Mouse (Mus musculus): ENCODE data around the gene Slc13a5. TPM values are rescaled to one million over a fixed set of nuclear protein-coding genes. Genes with fewer than 3 reads are reported as not detected.

Gene Slc13a5
- polyA plus RNA-seq, 1 experiment: 0.16 TPM

DNA sequence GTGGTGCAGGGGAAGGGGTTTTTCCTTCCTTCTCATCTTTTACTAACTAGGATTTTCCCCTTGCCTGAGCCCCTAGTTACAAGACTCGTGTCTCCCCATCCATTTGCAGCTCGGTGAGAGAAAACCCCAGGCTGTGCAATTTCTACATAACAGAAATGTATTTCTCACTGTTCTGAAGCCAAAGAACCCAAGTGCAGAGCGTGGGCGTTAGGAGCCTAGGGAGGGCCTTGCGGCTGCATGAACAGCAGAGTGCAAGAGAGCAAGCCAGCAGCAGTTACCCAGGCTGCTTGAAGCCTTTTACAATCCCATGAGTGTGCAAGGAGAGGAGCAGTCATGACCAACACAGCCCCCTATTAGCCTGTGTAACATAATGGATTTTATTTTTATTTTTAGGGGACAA is 40.4 kb upstream of the Slc13a5 start:
- Histone ChIP-seq H3K27me3 (ENCODE audit: control insufficient read depth, insufficient read depth, insufficient read length) (no peaks in the 10 kb centered on the region), H3K36me3 (ENCODE audit: control insufficient read depth, insufficient read depth) (no peaks in the 10 kb centered on the region), H3K4me3 (ENCODE audit: insufficient read depth, poor library complexity, severe bottlenecking) (no peak overlapping the region), H3ac (ENCODE audit: control insufficient read depth, insufficient read length, low read depth) (no peak overlapping the region), H3K79me2 (ENCODE audit: control insufficient read depth, insufficient read depth) (no peaks in the 10 kb centered on the region), H3K79me3 (ENCODE audit: low read depth) (no peaks in the 10 kb centered on the region)
- no peak for TF ChIP-seq MAX (IDR thresholded peaks at IDR 0.05)
- no peak for TF ChIP-seq USF1 (IDR thresholded peaks at IDR 0.05; ENCODE audit: low read depth)
- TF ChIP-seq CEBPB (IDR thresholded peaks at IDR 0.05; ENCODE audit: low read depth): no peak
- no peak for TF ChIP-seq FOSL1 (IDR thresholded peaks at IDR 0.05; ENCODE audit: insufficient read depth, low read length, poor library complexity, severe bottlenecking)
- no peak for TF ChIP-seq MYOD1 (IDR thresholded peaks at IDR 0.05; ENCODE audit: control insufficient read depth, insufficient read length, low read depth)
- TF ChIP-seq CTCF (IDR thresholded peaks at IDR 0.05; ENCODE audit: control insufficient read depth, insufficient read depth, insufficient read length): no peak
- TF ChIP-seq MYOG (IDR thresholded peaks at IDR 0.05; ENCODE audit: control insufficient read depth, extremely low read depth, insufficient read length): no peak

DNA sequence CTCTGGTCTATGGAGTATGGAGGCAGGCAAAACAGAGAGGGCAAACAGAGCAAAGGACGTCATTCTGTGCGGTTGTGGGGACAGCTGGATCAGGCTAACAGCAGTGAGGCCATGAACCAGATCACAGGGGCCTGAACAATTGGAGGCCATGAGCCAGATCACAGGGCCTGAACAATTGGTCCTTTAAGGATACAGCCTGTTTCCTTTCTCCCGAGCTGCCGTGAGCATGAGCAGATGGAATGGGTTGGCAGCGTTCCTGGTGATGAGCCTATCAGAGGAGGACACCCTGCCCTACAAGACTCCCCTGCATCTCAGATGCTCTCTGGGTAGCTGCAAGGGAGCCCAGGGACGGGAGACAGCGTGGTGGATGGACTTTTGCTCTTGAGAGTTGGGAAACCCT is 35.2 kb upstream of the Slc13a5 start:
- no peaks in the 10 kb centered on the region for H3K27me3 ChIP-seq (ENCODE audit: control insufficient read depth, insufficient read depth, insufficient read length)
- no peaks in the 10 kb centered on the region for H3K36me3 ChIP-seq (ENCODE audit: control insufficient read depth, insufficient read depth)
- TF ChIP-seq MYOG (IDR thresholded peaks at IDR 0.05; ENCODE audit: control insufficient read depth, extremely low read depth, insufficient read length) (no peak), MYOD1 (IDR thresholded peaks at IDR 0.05; ENCODE audit: control insufficient read depth, insufficient read length, low read depth) (no peak)
- H3ac ChIP-seq (ENCODE audit: control insufficient read depth, insufficient read length, low read depth): no peak overlapping the region
- H3K79me3 ChIP-seq (ENCODE audit: low read depth): no peaks in the 10 kb centered on the region
- H3K4me3 ChIP-seq (ENCODE audit: insufficient read depth, poor library complexity, severe bottlenecking): no peak overlapping the region
- no peaks in the 10 kb centered on the region for H3K79me2 ChIP-seq (ENCODE audit: control insufficient read depth, insufficient read depth)

DNA sequence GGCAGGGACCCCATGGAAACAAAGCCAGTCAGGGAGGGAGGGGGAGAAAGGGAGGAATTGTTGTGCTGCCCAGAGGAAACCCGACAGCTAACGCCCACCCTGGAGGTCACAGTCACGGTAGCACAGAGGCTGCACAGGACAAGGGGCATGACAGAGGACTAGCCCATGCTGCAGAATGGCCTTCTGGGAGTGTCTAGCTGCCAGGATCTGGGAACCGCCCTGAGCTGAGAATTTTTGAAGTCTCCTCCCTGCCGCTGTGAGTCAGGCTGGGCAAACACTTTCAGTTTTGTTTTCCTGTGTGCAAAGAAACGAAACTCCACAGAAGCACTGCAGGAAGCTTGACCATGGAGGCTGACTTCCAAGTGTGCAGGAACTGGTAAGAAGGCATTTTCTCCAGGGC is 34.3 kb upstream of the Slc13a5 start, which contains the start of gene Xaf1:
Gene Xaf1, plus strand, starts transcription at position 296 of the 400 bp plus-strand sequence.
- no peak within 1 kb of the TSS for H3ac ChIP-seq (ENCODE audit: control insufficient read depth, insufficient read length, low read depth)
- H3K36me3 ChIP-seq (ENCODE audit: control insufficient read depth, insufficient read depth): no peaks in the 10 kb centered on the region
- no peak for TF ChIP-seq CTCF (IDR thresholded peaks at IDR 0.05; ENCODE audit: control insufficient read depth, insufficient read depth, insufficient read length)
- no peaks in the 10 kb centered on the region for H3K79me3 ChIP-seq (ENCODE audit: low read depth)
- H3K79me2 ChIP-seq (ENCODE audit: control insufficient read depth, insufficient read depth): no peaks in the 10 kb centered on the region
- peak within 1 kb of the TSS; percentile 21 for H3K4me3 ChIP-seq (ENCODE audit: insufficient read depth, poor library complexity, severe bottlenecking)
- H3K27me3 ChIP-seq (ENCODE audit: control insufficient read depth, insufficient read depth, insufficient read length): no peaks in the 10 kb centered on the region

DNA sequence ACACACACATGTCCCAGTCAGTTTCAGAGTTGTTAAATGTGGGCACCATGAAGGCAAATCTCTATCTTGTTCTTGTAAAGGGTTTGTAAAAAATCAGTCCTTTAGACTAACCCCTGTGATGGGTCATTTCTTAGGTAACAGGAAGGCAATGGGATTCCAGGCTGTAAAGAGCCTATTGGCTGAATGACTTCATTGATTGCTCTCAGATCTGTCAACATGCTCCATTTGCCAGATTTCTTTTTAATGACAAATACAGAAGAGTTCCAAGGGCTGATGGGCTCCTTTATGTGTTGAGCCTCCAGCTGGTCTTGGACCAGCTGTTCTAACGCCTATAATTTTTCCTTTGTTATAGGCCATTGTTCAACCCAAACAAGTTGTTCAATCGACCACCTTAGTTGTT is 26.1 kb upstream of the Slc13a5 start:
- Histone ChIP-seq H3K79me3 (ENCODE audit: low read depth) (no peaks in the 10 kb centered on the region), H3ac (ENCODE audit: control insufficient read depth, insufficient read length, low read depth) (no peak overlapping the region), H3K36me3 (ENCODE audit: control insufficient read depth, insufficient read depth) (no peaks in the 10 kb centered on the region), H3K27me3 (ENCODE audit: control insufficient read depth, insufficient read depth, insufficient read length) (no peaks in the 10 kb centered on the region), H3K79me2 (ENCODE audit: control insufficient read depth, insufficient read depth) (no peaks in the 10 kb centered on the region), H3K4me3 (ENCODE audit: insufficient read depth, poor library complexity, severe bottlenecking) (no peak overlapping the region)
- no peak for TF ChIP-seq MYOG (IDR thresholded peaks at IDR 0.05; ENCODE audit: control insufficient read depth, extremely low read depth, insufficient read length)
- no peak for TF ChIP-seq MYOD1 (IDR thresholded peaks at IDR 0.05; ENCODE audit: control insufficient read depth, insufficient read length, low read depth)
- TF ChIP-seq CTCF (IDR thresholded peaks at IDR 0.05; ENCODE audit: control insufficient read depth, insufficient read depth, insufficient read length): no peak
- TF ChIP-seq CEBPB (IDR thresholded peaks at IDR 0.05; ENCODE audit: low read depth): no peak
- no peak for TF ChIP-seq MAX (IDR thresholded peaks at IDR 0.05)
- no peak for TF ChIP-seq USF1 (IDR thresholded peaks at IDR 0.05; ENCODE audit: low read depth)
- no peak for TF ChIP-seq FOSL1 (IDR thresholded peaks at IDR 0.05; ENCODE audit: insufficient read depth, low read length, poor library complexity, severe bottlenecking)

- H3K27me3 ChIP-seq (ENCODE audit: control insufficient read depth, insufficient read depth, insufficient read length): no peaks in the 10 kb centered on the region
- no peak overlapping the region for H3ac ChIP-seq (ENCODE audit: control insufficient read depth, insufficient read length, low read depth)
- no peak overlapping the region for H3K4me3 ChIP-seq (ENCODE audit: insufficient read depth, poor library complexity, severe bottlenecking)
These were observed 20.5 kb upstream of the Slc13a5 start for GRCm38 (mm10) chr11:72287543-72287942.

GRCm38 (mm10) chr11:72287126-72287525 is 20.1 kb upstream of the Slc13a5 start:
- TF ChIP-seq MYOG (IDR thresholded peaks at IDR 0.05; ENCODE audit: control insufficient read depth, extremely low read depth, insufficient read length) (no peak), MAX (IDR thresholded peaks at IDR 0.05) (no peak), FOSL1 (IDR thresholded peaks at IDR 0.05; ENCODE audit: insufficient read depth, low read length, poor library complexity, severe bottlenecking) (no peak), CTCF (IDR thresholded peaks at IDR 0.05; ENCODE audit: control insufficient read depth, insufficient read depth, insufficient read length) (no peak), CEBPB (IDR thresholded peaks at IDR 0.05; ENCODE audit: low read depth) (no peak), MYOD1 (IDR thresholded peaks at IDR 0.05; ENCODE audit: control insufficient read depth, insufficient read length, low read depth) (no peak), USF1 (IDR thresholded peaks at IDR 0.05; ENCODE audit: low read depth) (no peak)
- H3K4me3 ChIP-seq (ENCODE audit: insufficient read depth, poor library complexity, severe bottlenecking): no peak overlapping the region
- H3K79me3 ChIP-seq (ENCODE audit: low read depth): no peaks in the 10 kb centered on the region
- H3K79me2 ChIP-seq (ENCODE audit: control insufficient read depth, insufficient read depth): no peaks in the 10 kb centered on the region
- no peaks in the 10 kb centered on the region for H3K27me3 ChIP-seq (ENCODE audit: control insufficient read depth, insufficient read depth, insufficient read length)
- no peak overlapping the region for H3ac ChIP-seq (ENCODE audit: control insufficient read depth, insufficient read length, low read depth)
- H3K36me3 ChIP-seq (ENCODE audit: control insufficient read depth, insufficient read depth): no peaks in the 10 kb centered on the region

More at GRCm38 (mm10) chr11:72287543-72287942, 20.5 kb upstream of the Slc13a5 start:
- Histone ChIP-seq H3K79me3 (ENCODE audit: low read depth) (no peaks in the 10 kb centered on the region), H3K36me3 (ENCODE audit: control insufficient read depth, insufficient read depth) (no peaks in the 10 kb centered on the region), H3K79me2 (ENCODE audit: control insufficient read depth, insufficient read depth) (no peaks in the 10 kb centered on the region)
- no peak for TF ChIP-seq USF1 (IDR thresholded peaks at IDR 0.05; ENCODE audit: low read depth)
- no peak for TF ChIP-seq CEBPB (IDR thresholded peaks at IDR 0.05; ENCODE audit: low read depth)
- no peak for TF ChIP-seq MAX (IDR thresholded peaks at IDR 0.05)
- no peak for TF ChIP-seq CTCF (IDR thresholded peaks at IDR 0.05; ENCODE audit: control insufficient read depth, insufficient read depth, insufficient read length)
- no peak for TF ChIP-seq FOSL1 (IDR thresholded peaks at IDR 0.05; ENCODE audit: insufficient read depth, low read length, poor library complexity, severe bottlenecking)
- TF ChIP-seq MYOD1 (IDR thresholded peaks at IDR 0.05; ENCODE audit: control insufficient read depth, insufficient read length, low read depth): no peak
- TF ChIP-seq MYOG (IDR thresholded peaks at IDR 0.05; ENCODE audit: control insufficient read depth, extremely low read depth, insufficient read length): no peak

Data from C2C12 (cell line).